Mouse (Mus musculus) layer of hippocampus, adult 18-20 months (tissue): ENCODE results near the gene Grap2. TPM values are rescaled to one million over a fixed set of nuclear protein-coding genes. Genes with fewer than 3 reads are reported as not detected.
A peak's percentile ranks its signal among the peaks of the same experiment; 100 is the strongest.

Experiments
- DNase-seq, 2 experiments: peaks; one replicate each; pipeline ENCODE4 v3.0.0; 2022; ENCODE audit warnings: low spot score in 2 of 2
- long read RNA-seq: library from polyadenylated mRNA; stranded (forward); transcript quantifications from one replicate; pipeline ENCODE4 v2.0.0, GENCODE M21; 2021
- total RNA-seq, 2 experiments: library from RNA; stranded (reverse); gene quantifications; 2 replicates each; pipeline ENCODE4 v1.2.3; 2021

Gene Grap2
- under 1 TPM; 0.05 to 0.10 TPM for total RNA-seq
- long read RNA-seq = 0 reads

GRCm38 (mm10) chr15:80572291-80572690, at the start of gene Grap2:
TSS of gene Grap2 (plus strand) at chr15:80572594.
- DNase-seq = no peak

- peak; percentile 29 to 60 for DNase-seq
Observed at GRCm38 (mm10) chr15:80529955-80530869, 42.2 kb upstream of the Grap2 start.

DNA sequence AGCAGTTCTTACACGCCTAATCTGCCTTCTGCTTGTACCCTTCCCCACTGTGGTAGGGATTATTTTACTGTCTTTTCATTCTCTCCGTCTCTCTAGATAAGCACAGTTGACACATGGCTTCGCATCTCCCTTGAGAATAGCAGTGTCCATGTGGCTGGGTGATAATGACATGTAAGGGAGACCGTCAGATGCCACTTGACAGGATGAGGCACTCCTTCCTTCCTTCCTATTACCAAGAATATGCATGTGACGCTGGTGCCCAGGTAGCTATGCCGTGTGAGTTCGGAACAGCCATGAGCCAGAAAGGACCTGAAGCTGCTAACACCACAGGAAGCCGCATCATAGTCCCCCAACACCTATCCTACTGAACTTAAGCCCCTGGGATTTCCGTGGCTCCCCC, 41.4 kb upstream of the Grap2 start:
- peak in 1 of 2 experiments; percentile 26 for DNase-seq

- DNase-seq = no peak
Observed at GRCm38 (mm10) chr15:80532281-80533072, 39.9 kb upstream of the Grap2 start.

DNA sequence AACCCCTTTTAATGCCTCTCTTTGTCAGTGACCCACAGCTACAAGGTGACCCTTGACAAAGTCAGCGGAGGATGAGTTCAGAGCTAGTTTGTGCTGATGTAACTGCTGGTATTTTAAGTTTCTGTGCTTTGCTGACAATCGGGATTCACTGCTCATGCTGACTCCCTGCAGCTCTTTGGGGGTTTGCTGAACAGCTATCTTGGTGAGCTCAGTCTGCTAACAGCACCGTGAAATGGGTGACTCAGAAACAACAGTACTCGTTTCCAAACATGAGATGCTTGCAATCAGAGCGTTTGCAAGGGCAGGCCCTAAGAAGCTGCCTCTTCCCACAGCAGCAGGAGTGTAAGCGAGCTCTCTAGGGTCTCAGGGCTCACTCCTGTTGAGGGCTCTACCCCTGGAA, 39.1 kb upstream of the Grap2 start:
- DNase-seq = peak; percentile 15 to 25

- peak; percentile 8 to 40 for DNase-seq
Observed at GRCm38 (mm10) chr15:80536051-80536450, 36.3 kb upstream of the Grap2 start.

DNA sequence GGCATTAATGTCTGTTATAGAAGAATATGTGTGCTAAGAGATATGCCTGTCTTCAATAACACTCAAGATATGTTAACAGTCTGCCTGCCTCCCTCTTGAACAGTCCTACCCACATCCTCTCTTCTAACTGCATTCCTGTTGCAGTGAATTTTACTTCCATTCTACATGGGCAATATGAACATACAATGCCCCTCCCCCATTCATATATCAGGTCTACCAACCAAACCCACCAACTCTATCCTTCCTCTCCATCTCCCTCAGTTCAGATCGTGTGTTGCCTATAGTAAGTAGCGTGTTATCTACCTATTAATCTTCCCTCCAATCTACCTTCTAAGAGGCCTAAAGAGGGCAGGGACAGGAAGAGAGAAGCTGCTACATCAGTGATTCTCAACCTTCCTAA, 34.3 kb upstream of the Grap2 start:
- no peak for DNase-seq

DNA sequence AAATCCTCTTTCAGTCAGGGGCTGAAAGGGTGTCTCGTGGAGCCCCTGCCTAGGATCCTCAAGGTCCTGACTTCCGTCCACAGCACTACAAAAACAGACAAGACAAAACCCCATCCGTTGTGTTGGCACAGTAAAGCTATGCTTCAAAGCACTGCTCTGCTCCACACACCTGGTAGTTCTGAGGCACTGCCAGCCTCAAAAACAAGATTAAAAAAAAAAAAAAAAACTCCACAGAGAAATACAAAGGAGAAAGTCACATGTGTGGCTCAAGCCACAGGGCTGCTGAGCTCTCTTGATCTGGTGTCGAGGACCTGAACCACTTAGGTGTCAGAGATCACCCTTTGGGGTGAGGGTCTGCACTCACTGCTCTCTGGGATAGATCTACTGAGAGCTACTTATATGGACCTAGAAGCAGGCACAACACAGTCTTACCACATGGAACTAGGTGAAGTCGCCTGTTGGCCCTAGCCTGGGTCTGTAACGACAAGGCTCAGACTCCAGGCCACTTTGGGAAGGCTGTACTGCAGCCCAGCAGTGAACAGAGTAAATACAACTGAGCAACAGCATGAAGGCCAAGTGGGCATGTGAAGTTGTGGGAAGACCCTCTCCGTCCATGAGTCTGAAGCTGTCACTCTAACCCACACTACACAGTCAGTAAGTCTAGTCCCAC, 33.6 kb upstream of the Grap2 start:
- no peak for DNase-seq

GRCm38 (mm10) chr15:80544115-80544514, 28.3 kb upstream of the Grap2 start:
- no peak for DNase-seq

DNA sequence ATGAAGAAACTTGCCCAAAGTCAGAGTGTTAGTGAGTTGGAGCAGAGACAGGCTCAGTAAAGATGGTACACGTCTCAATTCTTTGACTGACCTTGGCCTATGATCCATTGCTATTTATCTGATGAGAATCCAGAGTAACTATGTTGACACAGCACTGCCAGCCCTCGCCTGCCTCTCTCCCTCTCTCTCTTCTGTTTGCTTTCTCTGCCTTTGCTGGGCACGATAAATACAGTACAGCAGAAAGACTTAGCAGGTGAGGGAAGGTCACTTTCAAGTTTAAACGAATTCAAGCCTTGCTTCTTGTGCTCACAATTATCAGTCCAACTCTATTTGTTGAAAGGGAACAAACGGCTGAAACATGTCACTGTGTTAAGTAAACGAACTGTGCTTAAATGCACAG, 27.0 kb upstream of the Grap2 start:
- DNase-seq = no peak

- DNase-seq = no peak
Observed at GRCm38 (mm10) chr15:80554860-80555822, 17.3 kb upstream of the Grap2 start.

DNA sequence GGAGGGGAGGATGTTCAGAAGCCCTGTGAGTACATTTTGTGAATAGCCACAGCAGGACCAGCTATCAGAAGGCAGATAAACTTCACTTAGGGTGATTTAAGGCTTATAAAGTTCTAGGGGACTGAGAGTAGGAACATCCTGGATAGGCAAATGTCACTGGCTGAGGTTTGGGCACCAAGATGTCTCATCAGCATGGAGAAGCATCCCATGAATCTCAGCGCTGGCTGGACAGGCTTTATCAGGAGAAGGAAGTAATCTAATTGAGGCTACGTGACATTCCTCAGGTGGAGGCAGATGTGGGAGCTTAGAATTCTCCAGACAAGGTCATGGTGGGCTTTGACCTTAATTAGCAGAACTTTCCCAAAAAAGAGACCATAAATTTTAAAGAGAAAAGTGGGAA, 16.4 kb upstream of the Grap2 start:
- no peak for DNase-seq

DNA sequence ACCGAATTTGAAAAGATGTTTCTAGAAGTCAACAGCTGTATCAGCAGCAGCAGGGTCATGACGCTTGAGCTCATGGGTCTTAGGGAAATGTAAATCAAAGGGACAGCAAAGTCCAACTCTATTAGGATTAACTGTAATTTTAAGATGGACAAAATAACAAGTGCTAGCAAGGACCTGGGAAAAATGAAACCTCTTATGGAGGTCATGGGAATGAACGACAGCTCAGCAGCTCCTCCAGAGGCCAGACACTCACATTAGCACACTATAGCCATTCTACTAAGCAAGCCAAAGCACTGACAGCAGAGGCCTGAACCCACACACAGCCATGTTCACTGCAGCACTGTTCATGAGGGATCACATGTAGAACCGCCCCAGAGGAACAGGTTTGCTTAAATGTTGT, 14.6 kb upstream of the Grap2 start:
- DNase-seq = no peak

DNA sequence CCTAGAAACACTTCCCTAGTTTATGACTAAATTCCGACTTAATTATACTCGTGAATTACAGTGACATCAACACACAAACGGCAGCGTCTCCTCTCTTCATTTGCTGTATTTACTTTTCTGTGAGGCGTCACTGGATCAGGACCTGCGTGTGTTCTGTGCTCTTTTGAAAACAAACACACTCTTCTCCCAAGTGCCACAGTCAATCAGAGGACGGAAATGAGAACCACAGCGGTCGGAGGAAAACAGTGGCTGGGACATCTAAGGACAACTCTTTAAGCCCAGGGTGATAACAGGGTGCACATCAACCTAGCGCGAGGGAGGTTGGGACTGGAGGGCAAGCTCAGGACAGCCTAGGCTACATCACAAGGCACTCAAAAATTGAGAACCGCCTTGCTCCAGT, 12.9 kb upstream of the Grap2 start:
- no peak for DNase-seq

DNA sequence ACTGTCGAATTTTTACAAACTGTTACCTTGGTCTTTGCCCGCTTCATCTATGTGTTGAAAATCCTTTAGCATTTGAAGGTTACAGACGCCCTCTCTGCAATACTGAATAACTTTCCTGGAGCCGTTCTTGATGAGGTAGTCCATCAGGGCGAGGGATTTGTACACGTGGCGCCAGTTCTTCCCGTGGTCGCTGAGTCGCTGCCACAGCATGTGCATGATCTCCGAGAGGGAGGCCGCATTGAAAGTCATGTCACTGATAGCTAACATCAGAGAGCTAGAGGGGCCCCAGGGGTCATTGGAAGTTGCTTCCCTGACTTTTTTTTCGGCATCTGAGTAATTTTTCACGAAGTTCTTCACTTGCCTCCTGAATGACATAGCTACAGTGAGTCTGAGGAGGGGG, 12.4 kb upstream of the Grap2 start:
- DNase-seq = no peak

DNA sequence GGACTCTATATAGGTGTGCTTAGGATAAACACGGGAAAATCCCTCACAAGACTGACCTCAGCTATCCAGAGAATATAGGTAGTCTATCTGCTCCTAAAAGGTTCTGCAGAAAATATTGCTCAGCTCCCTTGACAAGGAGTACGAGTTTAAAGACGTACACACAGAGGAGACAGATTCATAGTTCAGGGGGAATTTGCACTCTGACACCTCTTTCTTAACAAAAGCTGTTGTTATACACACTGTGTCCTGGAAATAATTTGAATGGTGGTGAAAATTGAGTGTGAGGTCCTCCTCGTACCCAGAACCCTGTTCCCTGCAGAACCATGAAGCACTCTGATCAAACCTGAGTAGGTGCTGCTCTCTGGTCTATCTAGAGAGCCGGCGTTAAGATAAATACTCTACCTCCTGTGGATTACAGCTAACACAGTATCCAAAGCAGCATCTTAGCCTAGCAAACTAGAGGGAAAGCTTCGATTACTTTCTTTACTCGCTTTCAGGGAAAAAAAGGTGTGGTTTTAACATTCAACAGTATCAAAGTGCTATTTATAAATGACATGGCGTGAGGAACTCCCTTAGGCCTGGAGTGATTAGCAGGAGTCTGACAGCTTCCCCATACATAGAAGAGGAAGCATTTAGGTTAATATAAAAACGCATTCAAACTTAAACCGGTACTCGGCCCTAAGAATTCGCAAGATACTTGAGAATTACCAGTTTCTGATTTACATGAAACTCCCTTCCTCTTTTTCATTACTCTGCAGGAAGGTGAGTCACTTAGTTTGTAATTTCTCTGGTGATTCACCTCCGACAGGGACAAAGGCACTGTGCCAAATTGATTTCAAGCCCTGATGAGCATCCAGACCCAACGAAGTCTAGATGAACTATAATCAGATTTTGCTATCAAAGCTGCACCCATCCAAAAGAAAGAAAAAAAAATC, 11.5 kb upstream of the Grap2 start:
- DNase-seq = no peak

GRCm38 (mm10) chr15:80562446-80562845, 9.9 kb upstream of the Grap2 start:
- no peak for DNase-seq

GRCm38 (mm10) chr15:80563634-80564208, 8.7 kb upstream of the Grap2 start:
- no peak for DNase-seq

DNA sequence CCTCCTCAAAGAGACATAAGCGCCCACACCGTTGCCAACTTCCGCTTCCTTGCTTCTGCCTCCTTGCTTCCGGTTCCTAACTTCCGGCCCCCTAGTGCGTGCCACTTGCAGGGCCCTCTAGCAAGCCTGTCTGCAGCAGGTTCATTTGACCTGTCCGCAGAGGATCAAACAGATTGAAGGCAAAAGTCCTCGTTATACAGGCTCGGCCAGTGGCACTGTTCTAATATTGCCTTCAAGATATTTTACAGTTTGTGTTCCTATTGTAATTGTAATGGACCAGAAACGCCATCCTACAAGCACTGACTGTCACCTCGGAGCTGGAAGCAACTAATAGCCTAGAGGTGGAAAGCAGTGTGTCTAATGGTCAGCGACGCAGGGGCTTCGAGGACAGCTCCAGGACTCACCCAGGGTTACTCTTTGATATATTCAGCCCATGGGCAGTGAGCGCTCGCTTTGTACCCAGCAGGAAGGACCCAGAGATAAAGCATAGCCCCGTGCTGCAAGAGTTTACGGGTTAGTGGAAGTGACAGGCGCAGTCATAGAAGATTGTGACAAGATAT, 7.2 kb upstream of the Grap2 start, which contains the start of gene Enthd1:
Gene Enthd1, minus strand, starts transcription at position 51 of the 560 bp plus-strand sequence.
- DNase-seq = no peak
